Comparison of ENCODE assay signal across 16 mouse cellular contexts in the genomic region with DNA sequence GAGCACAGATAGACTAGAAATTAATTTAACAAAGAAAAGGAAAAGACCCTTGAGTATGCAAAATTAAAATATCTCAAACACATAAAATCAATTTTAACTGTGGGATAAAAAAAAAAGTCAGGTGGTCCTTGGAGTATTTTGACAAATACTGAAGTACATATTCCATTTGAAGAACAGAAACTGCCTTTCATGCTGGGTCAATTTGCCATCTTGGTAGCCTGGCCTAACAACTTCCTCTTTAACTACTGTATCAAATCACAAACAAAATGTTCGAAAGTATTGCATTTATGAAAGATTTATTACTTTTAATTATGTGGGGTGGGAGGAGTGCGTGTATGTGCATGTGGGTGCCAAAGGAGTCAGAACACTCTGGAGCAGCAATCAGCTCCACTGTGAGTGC.
"Had no signal": no experiment of that assay in that cellular context is flagged by ENCODE, and none has a peak within 500 bp of the region (broad histone marks: within the 10 kb centered on the region; RNA-seq: fewer than 3 reads in every experiment).

No protein-coding gene starts in this region.

- ATAC-seq: lung, postnatal 0 days; midbrain, embryonic 13.5 days; midbrain, embryonic 15.5 days had no signal

- H3K9ac ChIP-seq: liver, embryonic 14.5 days; lung, embryonic 15.5 days; midbrain, embryonic 13.5 days; midbrain, embryonic 15.5 days; neural tube, embryonic 12.5 days had no signal

- H3K4me1 ChIP-seq: lung, embryonic 15.5 days; megakaryocyte, embryonic 14.5 days; midbrain, embryonic 13.5 days; midbrain, embryonic 15.5 days; neural tube, embryonic 12.5 days had no signal

- H3K4me2 ChIP-seq: lung, embryonic 15.5 days; midbrain, embryonic 11.5 days; midbrain, embryonic 13.5 days; midbrain, embryonic 15.5 days; neural tube, embryonic 12.5 days had no signal

- H3K36me3 ChIP-seq: midbrain, embryonic 15.5 days had no signal

- H3K27ac ChIP-seq: liver, embryonic 14.5 days; lung, embryonic 15.5 days; macrophage; midbrain, embryonic 13.5 days; midbrain, embryonic 15.5 days; neural tube, embryonic 12.5 days had no signal

- DNase-seq: lung, adult 2 months; lung, postnatal 14 days; lung, postnatal 36 days; right cerebral cortex, postnatal 14 days; thymus, adult 18-20 months; thymus, postnatal 14 days; thymus, postnatal 36 days had no signal

- H3K4me3 ChIP-seq: lung, embryonic 15.5 days; megakaryocyte, embryonic 14.5 days; midbrain, embryonic 13.5 days; midbrain, embryonic 15.5 days; neural tube, embryonic 12.5 days had no signal

- H3K9me3 ChIP-seq: lung, embryonic 15.5 days; megakaryocyte, embryonic 14.5 days; midbrain, embryonic 13.5 days; midbrain, embryonic 15.5 days; neural tube, embryonic 12.5 days had no signal

- H3K27me3 ChIP-seq: lung, embryonic 15.5 days; megakaryocyte, embryonic 14.5 days; midbrain, embryonic 13.5 days; midbrain, embryonic 15.5 days; neural tube, embryonic 12.5 days had no signal
